8 mouse cellular contexts compared by ENCODE assay signal in genomic region chr15:10178131-10178566, GRCm38 (mm10). TPM values are rescaled to one million over a fixed set of nuclear protein-coding genes. Genes with fewer than 3 reads are reported as not detected.
DNase-seq lines count a peak whose midpoint lies in the region; ATAC-seq and TF ChIP-seq lines count a peak whose summit lies in the region.

No protein-coding gene starts in this region.

- 0 out of 2 replicates have a peak, but pooled peaks cover 4% of the 10 kb centered on the region for H3K4me1 ChIP-seq in lung, embryonic 15.5 days
- H3K4me1 ChIP-seq in hindbrain, postnatal 0 days (ENCODE audit: insufficient read depth, low read length): no peaks in the 10 kb centered on the region
- no peaks in the 10 kb centered on the region; the same call in 1 of the 2 replicates for H3K4me1 ChIP-seq in midbrain, embryonic 11.5 days (ENCODE audit: control insufficient read depth, insufficient read depth, low read length)

- H3K9ac ChIP-seq in lung, embryonic 15.5 days: no peak overlapping the region
- peak overlapping the region; percentile 43 for H3K9ac ChIP-seq in hindbrain, postnatal 0 days (replicated peaks; ENCODE audit: low read length)
- no peak overlapping the region for H3K9ac ChIP-seq in midbrain, embryonic 11.5 days (ENCODE audit: low read length)

- ATAC-seq in lung, embryonic 15.5 days (ENCODE audit: borderline replicate concordance, extremely low read depth, low FRiP score, low TSS enrichment): no peak
- peak; percentile 70 for ATAC-seq in hindbrain, postnatal 0 days
- ATAC-seq in midbrain, embryonic 11.5 days (ENCODE audit: low FRiP score): peak; percentile 62

- H3K4me2 ChIP-seq in lung, embryonic 15.5 days: peak overlapping the region; percentile 57
- peak overlapping the region; percentile 78 for H3K4me2 ChIP-seq in hindbrain, postnatal 0 days (ENCODE audit: low read depth, low read length)
- peak overlapping the region; percentile 57 for H3K4me2 ChIP-seq in midbrain, embryonic 11.5 days

- no peak for DNase-seq in lung, adult 18-20 months
- peak; percentile 7 for DNase-seq in embryo, embryonic 11 days
- peak; percentile 25 for DNase-seq in hindbrain, postnatal 0 days (ENCODE audit: low spot score)
- no peak for DNase-seq in midbrain, embryonic 11.5 days (ENCODE audit: low spot score, missing footprints)
- no peak for DNase-seq in adipocyte (ENCODE audit: low spot score)
- no peak for DNase-seq in cerebellum, adult 11 months
- no peak for DNase-seq in urinary bladder, adult 18-20 months (ENCODE audit: low spot score in 2 of 2)

- peak overlapping the region; percentile 25 for H3K4me3 ChIP-seq in lung, embryonic 15.5 days
- peak overlapping the region; percentile 40 for H3K4me3 ChIP-seq in hindbrain, postnatal 0 days (ENCODE audit: low read length)
- peak overlapping the region; percentile 17 for H3K4me3 ChIP-seq in midbrain, embryonic 11.5 days (ENCODE audit: low read depth, low read length)

- no peak overlapping the region for H3K27ac ChIP-seq in lung, embryonic 15.5 days
- H3K27ac ChIP-seq in hindbrain, postnatal 0 days: no peak overlapping the region
- H3K27ac ChIP-seq in midbrain, embryonic 11.5 days (ENCODE audit: low read depth, low read length): no peak overlapping the region

- peaks cover 6% of the 10 kb centered on the region; the same call in 1 of the 2 replicates for H3K27me3 ChIP-seq in lung, embryonic 15.5 days
- no peaks in the 10 kb centered on the region for H3K27me3 ChIP-seq in hindbrain, postnatal 0 days (ENCODE audit: insufficient read depth, low read length)
- no peaks in the 10 kb centered on the region; the same call in 1 of the 2 replicates for H3K27me3 ChIP-seq in midbrain, embryonic 11.5 days (ENCODE audit: control insufficient read depth, insufficient read depth, low read length)

- peak; percentile 23; the same call in 1 of the 2 replicates for TF ChIP-seq CTCF in hindbrain, postnatal 0 days (IDR thresholded peaks at IDR 0.05; ENCODE audit: low read depth)

- H3K36me3 ChIP-seq in lung, embryonic 15.5 days: no peaks in the 10 kb centered on the region
- H3K36me3 ChIP-seq in hindbrain, postnatal 0 days (ENCODE audit: insufficient read depth, low read length): no peaks in the 10 kb centered on the region
- no peaks in the 10 kb centered on the region for H3K36me3 ChIP-seq in midbrain, embryonic 11.5 days (ENCODE audit: control insufficient read depth, insufficient read depth, low read length)

- 5% methylated on average over 10 of the region's 10 CpGs for whole genome bisulfite sequencing in lung, embryonic 15.5 days
- 6% methylated on average over 10 of the region's 10 CpGs for WGBS in hindbrain, postnatal 0 days
- WGBS in midbrain, embryonic 11.5 days: 6% methylated on average over 10 of the region's 10 CpGs

- no peaks in the 10 kb centered on the region for H3K9me3 ChIP-seq in lung, embryonic 15.5 days
- no peaks in the 10 kb centered on the region for H3K9me3 ChIP-seq in hindbrain, postnatal 0 days (ENCODE audit: low read length)
- no peaks in the 10 kb centered on the region for H3K9me3 ChIP-seq in midbrain, embryonic 11.5 days (ENCODE audit: control insufficient read depth, low read length)

RNA-seq across cellular contexts. Expression of gene Prlr, which starts 1.1 kb away (rescaled TPM):
- 0.20 and 0.35 TPM in 2 replicates for polyA plus RNA-seq in lung, embryonic 15.5 days (2015; fragmentation: Nextera tagmentation; extraction: Ambion mirVana)
- total RNA-seq in hindbrain, postnatal 0 days (2014; rRNA removed): 1.9 and 2.4 TPM in 2 replicates
- polyA plus RNA-seq in hindbrain, postnatal 0 days (2015; fragmentation: Nextera tagmentation; extraction: Ambion mirVana): 3.1 and 3.4 TPM in 2 replicates
- polyA plus RNA-seq in midbrain, embryonic 11.5 days (2014; fragmentation: Nextera tagmentation; extraction: Ambion mirVana): 0.17 and 0.23 TPM in 2 replicates

Comparison
In these comparisons a context has a peak if more than half of its experiments do, and no peak if none do; other contexts are left out.
1. DNase-seq: peak in embryo, embryonic 11 days (single experiment) and hindbrain, postnatal 0 days (single experiment); none in lung, adult 18-20 months (0 of 2), midbrain, embryonic 11.5 days (single experiment), adipocyte (single experiment), cerebellum, adult 11 months (single experiment) and urinary bladder, adult 18-20 months (0 of 2).
2. Peak in every context shown above with its lines, with median percentiles within 50 percentile points of each other: H3K4me2 ChIP-seq and H3K4me3 ChIP-seq.